Mouse (Mus musculus): ENCODE data around the gene Ifih1. TPM values are rescaled to one million over a fixed set of nuclear protein-coding genes. Genes with fewer than 3 reads are reported as not detected.

The Ifih1 gene
- polyA plus RNA-seq, 1 experiment from 2014 or later = 2.9 TPM

DNA sequence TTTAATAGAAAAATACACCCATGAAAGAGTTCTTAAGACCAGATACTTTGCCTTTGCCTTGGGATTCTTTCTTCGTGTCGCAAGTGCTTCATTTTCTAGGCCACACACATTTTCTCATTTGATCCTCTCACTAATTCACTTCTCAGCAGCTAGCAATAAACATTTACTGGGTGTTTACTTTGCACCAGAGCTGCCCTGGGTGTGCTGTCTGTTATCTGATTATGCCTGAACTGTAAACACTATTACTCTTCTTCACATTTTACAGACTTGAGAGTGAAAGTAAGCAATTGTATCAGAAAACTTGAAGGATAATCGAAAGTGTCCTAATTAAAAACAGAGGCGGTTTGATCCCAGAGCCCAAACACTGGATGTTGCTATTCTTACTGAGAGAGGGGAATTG is 56.7 kb downstream of the Ifih1 start:
- WGBS = 65% methylated on average over 4 of the region's 4 CpGs
- no peak for ATAC-seq (replicated peaks; ENCODE audit: low FRiP score)
- H3K9me3 ChIP-seq (ENCODE audit: control insufficient read depth, low read length) = no peaks in the 10 kb centered on the region
- no peaks in the 10 kb centered on the region for H3K4me1 ChIP-seq (replicated peaks; ENCODE audit: control insufficient read depth, insufficient read depth, low read length)
- H3K27ac ChIP-seq (ENCODE audit: low read depth, low read length) = no peak overlapping the region
- no peak for DNase-seq (ENCODE audit: low spot score)
- no peaks in the 10 kb centered on the region for H3K27me3 ChIP-seq (replicated peaks; ENCODE audit: control insufficient read depth, insufficient read depth, low read length)
- no peak overlapping the region for H3K4me2 ChIP-seq
- H3K36me3 ChIP-seq (ENCODE audit: control insufficient read depth, insufficient read depth, low read length) = no peaks in the 10 kb centered on the region
- no peak overlapping the region for H3K9ac ChIP-seq (ENCODE audit: low read depth, low read length)
- no peak overlapping the region for H3K4me3 ChIP-seq (ENCODE audit: low read depth, low read length)

GRCm38 (mm10) chr2:62585769-62586168 is 60.3 kb downstream of the Ifih1 start:
- Histone ChIP-seq H3K9me3 (ENCODE audit: control insufficient read depth, low read length) (no peaks in the 10 kb centered on the region), H3K27me3 (replicated peaks; ENCODE audit: control insufficient read depth, insufficient read depth, low read length) (no peaks in the 10 kb centered on the region), H3K36me3 (ENCODE audit: control insufficient read depth, insufficient read depth, low read length) (no peaks in the 10 kb centered on the region), H3K4me2 (no peak overlapping the region), H3K4me3 (ENCODE audit: low read depth, low read length) (no peak overlapping the region), H3K9ac (ENCODE audit: low read depth, low read length) (no peak overlapping the region), H3K27ac (ENCODE audit: low read depth, low read length) (no peak overlapping the region), H3K4me1 (replicated peaks; ENCODE audit: control insufficient read depth, insufficient read depth, low read length) (no peaks in the 10 kb centered on the region)
- WGBS = 53% methylated on average over 5 of the region's 5 CpGs
- DNase-seq (ENCODE audit: low spot score) (no peak), ATAC-seq (replicated peaks; ENCODE audit: low FRiP score) (no peak)

GRCm38 (mm10) chr2:62574962-62575361 is 71.1 kb downstream of the Ifih1 start:
- Histone ChIP-seq H3K4me1 (replicated peaks; ENCODE audit: control insufficient read depth, insufficient read depth, low read length) (no peaks in the 10 kb centered on the region), H3K27me3 (replicated peaks; ENCODE audit: control insufficient read depth, insufficient read depth, low read length) (no peaks in the 10 kb centered on the region), H3K27ac (ENCODE audit: low read depth, low read length) (no peak overlapping the region), H3K9me3 (ENCODE audit: control insufficient read depth, low read length) (no peaks in the 10 kb centered on the region), H3K9ac (ENCODE audit: low read depth, low read length) (no peak overlapping the region), H3K4me3 (ENCODE audit: low read depth, low read length) (no peak overlapping the region), H3K36me3 (ENCODE audit: control insufficient read depth, insufficient read depth, low read length) (no peaks in the 10 kb centered on the region), H3K4me2 (no peak overlapping the region)
- WGBS = 38% methylated on average over 3 of the region's 3 CpGs
- no peak for ATAC-seq (replicated peaks; ENCODE audit: low FRiP score)
- DNase-seq (ENCODE audit: low spot score) = no peak

GRCm38 (mm10) chr2:62574250-62574649 is 71.8 kb downstream of the Ifih1 start:
- Histone ChIP-seq H3K27me3 (replicated peaks; ENCODE audit: control insufficient read depth, insufficient read depth, low read length) (no peaks in the 10 kb centered on the region), H3K27ac (ENCODE audit: low read depth, low read length) (no peak overlapping the region), H3K9ac (ENCODE audit: low read depth, low read length) (no peak overlapping the region), H3K9me3 (ENCODE audit: control insufficient read depth, low read length) (no peaks in the 10 kb centered on the region), H3K4me3 (ENCODE audit: low read depth, low read length) (no peak overlapping the region), H3K4me1 (replicated peaks; ENCODE audit: control insufficient read depth, insufficient read depth, low read length) (no peaks in the 10 kb centered on the region), H3K36me3 (ENCODE audit: control insufficient read depth, insufficient read depth, low read length) (no peaks in the 10 kb centered on the region), H3K4me2 (no peak overlapping the region)
- ATAC-seq (replicated peaks; ENCODE audit: low FRiP score) = no peak
- WGBS = 70% methylated on average over 7 of the region's 7 CpGs
- no peak for DNase-seq (ENCODE audit: low spot score)

- no peaks in the 10 kb centered on the region for H3K36me3 ChIP-seq (ENCODE audit: control insufficient read depth, insufficient read depth, low read length)
- H3K4me3 ChIP-seq (ENCODE audit: low read depth, low read length) = no peak within 1 kb of the TSS
- WGBS = 71% methylated on average over 12 of the region's 12 CpGs
- ATAC-seq (replicated peaks; ENCODE audit: low FRiP score) = no peak
- no peak for DNase-seq (ENCODE audit: low spot score)
- no peak within 1 kb of the TSS for H3K27ac ChIP-seq (ENCODE audit: low read depth, low read length)
- no peak within 1 kb of the TSS for H3K4me2 ChIP-seq
- H3K27me3 ChIP-seq (replicated peaks; ENCODE audit: control insufficient read depth, insufficient read depth, low read length) = no peaks in the 10 kb centered on the region
- H3K4me1 ChIP-seq (replicated peaks; ENCODE audit: control insufficient read depth, insufficient read depth, low read length) = no peaks in the 10 kb centered on the region
- H3K9ac ChIP-seq (ENCODE audit: low read depth, low read length) = no peak within 1 kb of the TSS
- no peaks in the 10 kb centered on the region for H3K9me3 ChIP-seq (ENCODE audit: control insufficient read depth, low read length)
Measured at GRCm38 (mm10) chr2:62573753-62574159, 72.3 kb downstream of the Ifih1 start, which contains the start of gene Fap. Fap (minus strand) TSS chr2:62574075.

GRCm38 (mm10) chr2:62573099-62573752 is 72.8 kb downstream of the Ifih1 start:
- no peak for DNase-seq (ENCODE audit: low spot score)
- H3K27ac ChIP-seq (ENCODE audit: low read depth, low read length) = no peak overlapping the region
- H3K27me3 ChIP-seq (replicated peaks; ENCODE audit: control insufficient read depth, insufficient read depth, low read length) = no peaks in the 10 kb centered on the region
- 81% methylated on average over 10 of the region's 10 CpGs for WGBS
- no peaks in the 10 kb centered on the region for H3K36me3 ChIP-seq (ENCODE audit: control insufficient read depth, insufficient read depth, low read length)
- H3K9me3 ChIP-seq (ENCODE audit: control insufficient read depth, low read length) = no peaks in the 10 kb centered on the region
- no peaks in the 10 kb centered on the region for H3K4me1 ChIP-seq (replicated peaks; ENCODE audit: control insufficient read depth, insufficient read depth, low read length)
- no peak for ATAC-seq (replicated peaks; ENCODE audit: low FRiP score)
- H3K9ac ChIP-seq (ENCODE audit: low read depth, low read length) = no peak overlapping the region
- no peak overlapping the region for H3K4me2 ChIP-seq
- no peak overlapping the region for H3K4me3 ChIP-seq (ENCODE audit: low read depth, low read length)

DNA sequence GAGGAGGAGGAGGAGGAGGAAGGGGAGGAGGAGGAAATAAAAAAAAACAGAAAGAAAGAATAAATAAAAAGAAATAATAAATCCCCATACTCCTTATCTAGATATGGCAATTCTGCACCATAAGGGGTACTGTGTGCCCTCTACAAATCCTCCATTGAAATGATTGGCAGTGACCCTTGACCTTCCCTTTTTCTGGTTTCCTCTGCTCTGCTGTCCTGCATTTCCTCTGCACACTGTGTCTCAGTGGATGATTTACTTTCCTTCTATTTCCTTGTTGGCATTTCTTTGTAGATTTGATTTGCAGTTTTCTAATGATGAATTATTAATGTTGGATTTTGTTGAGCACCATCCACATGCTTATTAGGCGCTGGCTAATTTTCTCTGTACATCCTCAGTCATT is 81.4 kb downstream of the Ifih1 start:
- H3K9ac ChIP-seq (ENCODE audit: low read depth, low read length) = no peak overlapping the region
- DNase-seq (ENCODE audit: low spot score) (no peak), ATAC-seq (replicated peaks; ENCODE audit: low FRiP score) (no peak)
- H3K27me3 ChIP-seq (replicated peaks; ENCODE audit: control insufficient read depth, insufficient read depth, low read length) = no peaks in the 10 kb centered on the region
- H3K4me1 ChIP-seq (replicated peaks; ENCODE audit: control insufficient read depth, insufficient read depth, low read length) = no peaks in the 10 kb centered on the region
- no peaks in the 10 kb centered on the region for H3K9me3 ChIP-seq (ENCODE audit: control insufficient read depth, low read length)
- H3K4me3 ChIP-seq (ENCODE audit: low read depth, low read length) = no peak overlapping the region
- 84% methylated on average over 1 of the region's 1 CpGs for WGBS
- H3K27ac ChIP-seq (ENCODE audit: low read depth, low read length) = no peak overlapping the region
- H3K4me2 ChIP-seq = no peak overlapping the region
- no peaks in the 10 kb centered on the region for H3K36me3 ChIP-seq (ENCODE audit: control insufficient read depth, insufficient read depth, low read length)

DNA sequence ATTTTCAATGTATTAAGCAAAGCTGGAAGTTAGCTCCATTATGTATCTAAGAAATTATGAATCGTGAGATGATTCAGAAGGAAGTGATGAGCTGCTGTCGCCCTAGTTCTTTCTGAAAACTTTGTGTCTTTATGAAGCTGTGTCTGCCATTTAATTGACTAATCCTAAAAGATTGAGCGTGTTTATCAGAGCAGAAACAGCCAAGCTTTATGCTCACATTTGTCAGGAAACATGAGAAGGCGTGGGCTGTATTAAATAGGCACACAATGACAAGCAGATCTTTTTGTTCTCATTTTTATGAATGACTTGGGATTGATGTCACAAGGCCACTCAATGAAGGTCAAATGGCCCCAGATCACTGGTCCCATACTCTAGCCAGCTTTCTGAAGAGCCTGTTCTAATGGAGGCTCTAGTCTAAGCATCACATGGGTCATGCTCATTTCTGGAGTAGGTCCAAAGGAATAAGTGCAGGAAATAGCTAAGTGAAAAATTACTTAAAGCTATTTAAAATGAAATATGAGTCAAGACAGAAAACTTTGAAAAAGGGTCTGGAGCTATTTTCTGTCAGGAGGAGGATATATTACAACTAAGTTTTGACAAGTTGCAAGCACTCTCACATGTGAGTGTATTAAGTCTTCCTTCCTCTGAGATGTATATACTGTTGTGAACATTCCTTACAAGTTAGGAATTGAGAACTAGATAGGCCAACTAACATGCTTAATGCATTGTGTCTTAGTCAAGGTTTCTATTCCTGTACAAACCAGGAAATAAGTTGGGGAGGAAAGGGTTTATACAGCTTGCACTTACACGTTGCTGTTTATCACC is 83.2 kb downstream of the Ifih1 start:
- Histone ChIP-seq H3K27ac (ENCODE audit: low read depth, low read length) (no peak overlapping the region), H3K9me3 (ENCODE audit: control insufficient read depth, low read length) (no peaks in the 10 kb centered on the region), H3K36me3 (ENCODE audit: control insufficient read depth, insufficient read depth, low read length) (no peaks in the 10 kb centered on the region), H3K4me1 (replicated peaks; ENCODE audit: control insufficient read depth, insufficient read depth, low read length) (no peaks in the 10 kb centered on the region), H3K4me2 (no peak overlapping the region), H3K27me3 (replicated peaks; ENCODE audit: control insufficient read depth, insufficient read depth, low read length) (no peaks in the 10 kb centered on the region), H3K4me3 (ENCODE audit: low read depth, low read length) (no peak overlapping the region), H3K9ac (ENCODE audit: low read depth, low read length) (no peak overlapping the region)
- ATAC-seq (replicated peaks; ENCODE audit: low FRiP score) = peak; percentile 49; the same call in 1 of the 2 replicates
- no peak for DNase-seq (ENCODE audit: low spot score)
- 68% methylated on average over 5 of the region's 5 CpGs for WGBS

- DNase-seq (ENCODE audit: low spot score) = no peak
- H3K4me2 ChIP-seq = no peak overlapping the region
- H3K27me3 ChIP-seq (replicated peaks; ENCODE audit: control insufficient read depth, insufficient read depth, low read length) = no peaks in the 10 kb centered on the region
- no peaks in the 10 kb centered on the region for H3K9me3 ChIP-seq (ENCODE audit: control insufficient read depth, low read length)
- H3K36me3 ChIP-seq (ENCODE audit: control insufficient read depth, insufficient read depth, low read length) = no peaks in the 10 kb centered on the region
- H3K4me1 ChIP-seq (replicated peaks; ENCODE audit: control insufficient read depth, insufficient read depth, low read length) = no peaks in the 10 kb centered on the region
- H3K27ac ChIP-seq (ENCODE audit: low read depth, low read length) = no peak overlapping the region
- WGBS = 72% methylated on average over 2 of the region's 2 CpGs
- no peak overlapping the region for H3K9ac ChIP-seq (ENCODE audit: low read depth, low read length)
- H3K4me3 ChIP-seq (ENCODE audit: low read depth, low read length) = no peak overlapping the region
- no peak for ATAC-seq (replicated peaks; ENCODE audit: low FRiP score)
Measured at GRCm38 (mm10) chr2:62557417-62557816, 88.6 kb downstream of the Ifih1 start.

All from liver, embryonic 11.5 days (tissue).